Mouse (Mus musculus) adrenal gland, postnatal 4 days (tissue): ENCODE measurements at regions not wholly inside any gene's neighbourhood (a gene's known extent, or its start where the extent isn't known, plus 50 kb on each side); places are given as distances from the start of the nearest gene placed in this dataset.

Experiments
- DNase-seq, 2 experiments: peaks; one replicate each; pipeline ENCODE4 v3.0.0; 2021 to 2022; ENCODE audit warnings: low spot score in 2 of 2, mixed read lengths in 2 of 2

DNA sequence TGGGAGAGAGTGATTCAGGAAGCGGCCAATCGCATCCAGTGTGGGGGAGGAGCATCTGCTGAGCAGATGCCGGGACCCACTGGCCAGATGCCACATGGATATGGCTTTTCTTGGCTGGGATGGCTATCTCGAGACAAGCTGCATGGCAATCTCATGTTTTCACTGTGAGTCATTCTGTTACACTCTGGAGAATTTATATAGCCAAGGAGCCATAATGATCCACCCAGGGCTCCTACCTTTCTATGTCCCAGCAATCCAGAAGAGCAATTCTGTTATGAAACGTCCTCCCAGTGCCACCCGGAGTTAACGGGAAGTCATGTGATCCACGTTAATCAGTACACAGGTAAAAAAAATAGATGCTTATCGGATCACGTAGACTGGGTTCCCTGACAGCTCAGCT lies 175.7 kb upstream of the Klf4 start:
- DNase-seq, result no peak

DNA sequence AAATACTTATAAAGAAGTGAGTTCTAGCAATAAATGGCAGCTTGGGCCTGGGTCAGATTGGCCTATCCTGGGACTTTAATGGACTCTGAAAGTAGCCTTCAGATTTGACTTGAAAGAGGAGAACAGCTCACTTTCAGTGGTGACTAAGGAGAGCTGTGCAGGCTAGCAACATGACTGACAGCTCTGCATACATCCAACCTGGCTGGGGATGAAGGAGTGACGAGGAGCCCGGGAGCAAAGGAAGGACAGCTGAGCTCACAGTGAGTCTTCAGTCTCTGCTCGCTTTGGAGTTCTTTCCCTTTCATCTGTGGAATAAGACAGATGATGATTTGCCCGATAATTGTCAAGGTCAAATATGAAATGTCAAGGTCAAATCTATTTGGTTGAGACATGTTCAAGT lies 172.7 kb upstream of the Klf4 start:
- DNase-seq, result no peak

DNA sequence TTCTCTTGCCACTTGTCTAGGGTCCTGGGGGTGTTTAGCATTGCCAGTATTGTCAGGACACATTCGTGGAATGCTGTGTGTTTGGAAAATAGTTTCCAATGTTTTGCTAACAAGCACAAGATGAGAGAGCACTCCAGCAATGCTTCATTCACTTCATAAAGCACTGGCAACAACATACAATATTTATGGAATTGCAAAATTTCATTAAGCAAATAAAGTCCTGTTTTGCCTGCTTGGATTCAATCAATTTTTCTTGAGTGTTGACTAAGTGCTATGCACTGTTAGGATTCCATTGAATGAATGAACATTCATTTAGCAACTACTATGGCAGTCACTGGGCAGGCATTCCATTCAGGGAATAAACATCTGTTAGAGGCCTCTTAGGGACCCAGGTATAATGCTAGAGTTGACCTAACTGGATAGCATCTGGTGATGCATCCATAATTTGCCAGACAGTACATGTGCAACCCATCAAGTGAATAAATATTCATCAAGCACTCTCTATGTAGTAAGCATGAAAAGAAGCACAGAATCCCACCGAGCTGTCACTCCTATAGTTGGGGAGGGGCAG lies 171.2 kb upstream of the Klf4 start:
- DNase-seq, result no peak

DNA sequence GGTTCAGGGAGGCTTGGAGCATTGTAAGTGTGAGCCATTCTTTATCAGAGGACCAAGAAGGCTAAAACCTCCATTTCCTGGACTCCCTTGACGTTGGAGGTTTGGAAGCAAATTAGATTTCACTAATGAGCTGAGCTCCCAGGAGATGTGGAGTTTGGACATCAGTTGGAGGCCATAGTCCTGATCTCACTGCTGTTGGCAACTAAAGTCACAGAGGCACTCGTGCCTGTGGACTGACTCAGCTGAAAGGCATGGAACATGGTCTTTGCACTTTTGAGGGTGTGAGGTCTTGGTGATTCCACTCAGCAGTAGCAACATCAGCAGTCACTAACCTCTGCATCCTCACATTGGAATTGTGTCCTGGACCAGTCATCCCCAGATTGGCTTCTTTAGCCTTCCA lies 169.1 kb upstream of the Klf4 start:
- no peak for DNase-seq

DNA sequence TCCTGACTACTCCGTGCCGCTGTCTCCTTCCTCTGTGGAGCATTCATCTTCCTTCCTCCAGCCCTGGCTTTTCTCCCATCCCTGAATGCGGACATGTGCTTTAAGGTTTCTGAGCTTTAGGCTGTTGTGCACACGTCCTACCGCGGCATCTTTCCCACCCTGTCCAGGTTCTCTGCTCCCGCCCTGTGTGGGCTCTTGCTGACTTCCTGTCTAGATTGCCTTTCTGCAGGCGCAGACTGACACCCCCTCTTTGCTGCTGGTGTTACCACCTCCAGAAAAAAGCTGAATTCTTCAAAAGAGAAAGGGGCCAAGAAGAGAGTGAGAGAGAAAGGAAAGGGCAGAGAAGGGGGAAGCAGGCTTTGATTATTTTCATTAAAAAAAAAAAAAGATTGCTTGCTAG lies 167.7 kb upstream of the Klf4 start:
- no peak for DNase-seq

DNA sequence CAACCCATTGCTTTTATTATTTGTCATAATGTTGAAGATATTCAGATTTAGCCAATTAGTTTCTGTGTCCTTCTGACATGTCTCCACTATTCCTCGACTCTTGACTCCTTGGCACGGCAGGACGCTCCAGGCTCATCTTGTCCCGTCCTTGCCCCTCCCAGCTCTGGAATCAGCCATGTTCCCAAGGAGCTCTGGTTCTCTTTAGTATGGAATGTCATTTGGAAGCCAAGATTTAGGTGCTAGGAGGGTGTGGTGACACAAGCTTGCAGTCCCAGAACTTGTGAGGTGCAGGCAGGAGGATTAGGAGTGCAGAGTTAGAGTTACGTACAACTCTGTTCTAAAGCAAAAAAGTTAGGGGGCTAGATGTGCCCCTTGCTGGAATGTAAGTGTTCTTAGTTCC lies 166.9 kb upstream of the Klf4 start:
- no peak for DNase-seq

DNA sequence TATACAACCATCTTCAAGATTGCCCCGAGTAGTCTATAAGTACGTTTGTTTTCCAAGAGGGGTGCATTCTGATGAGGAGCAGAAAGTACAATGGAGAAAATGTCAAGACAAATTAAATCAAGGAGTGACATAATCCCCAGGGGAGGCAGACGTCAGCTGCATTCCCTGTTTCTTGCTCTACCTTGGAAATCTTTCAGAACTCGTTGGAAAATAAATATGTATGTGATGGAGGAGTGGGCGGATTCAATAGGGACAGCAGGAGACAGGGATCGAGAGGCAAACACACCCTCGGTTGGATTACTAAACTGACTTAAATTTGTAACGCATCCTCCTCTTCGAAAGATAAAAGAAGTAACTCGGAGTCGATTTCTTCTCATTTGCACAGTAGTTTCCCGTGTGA lies 164.8 kb upstream of the Klf4 start:
- DNase-seq, result no peak

DNA sequence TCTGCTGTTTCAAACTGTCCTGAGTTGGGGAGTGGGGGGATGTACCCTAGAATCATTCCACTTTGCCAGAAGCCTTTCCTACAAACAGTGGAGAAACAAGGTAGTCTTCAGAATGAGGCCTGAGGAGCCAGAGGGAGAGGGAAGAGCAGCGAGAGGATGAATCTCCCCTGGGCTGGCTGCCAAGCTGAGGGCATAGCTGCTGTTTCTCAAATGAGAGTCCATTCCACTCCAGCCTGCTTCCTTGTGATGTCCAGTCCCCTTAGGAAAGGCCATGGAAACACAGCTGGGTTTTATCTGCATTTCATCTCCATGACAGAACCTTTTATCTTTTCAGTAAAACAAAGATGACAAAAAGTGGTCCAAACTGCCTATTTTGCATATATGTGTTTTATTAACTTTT lies 164.2 kb upstream of the Klf4 start:
- no peak for DNase-seq

DNA sequence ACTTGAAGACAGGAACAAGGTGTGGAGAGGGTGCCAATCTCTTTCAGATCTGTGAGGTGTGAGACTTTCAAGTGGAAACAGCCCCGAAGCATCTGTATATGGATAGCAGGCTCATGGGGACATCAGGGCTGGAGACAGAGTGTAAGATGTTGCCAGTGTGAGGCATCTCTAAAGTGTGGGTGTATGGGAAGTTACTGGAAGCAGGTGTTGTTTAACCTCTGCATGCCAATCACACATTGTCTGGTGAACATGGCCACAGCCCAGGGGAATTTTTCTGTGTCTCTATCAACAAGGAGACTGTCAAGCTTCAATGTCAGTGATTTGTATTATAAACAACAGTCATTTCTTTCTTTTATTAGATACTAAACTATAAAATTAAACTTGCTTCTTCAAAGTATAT lies 163.0 kb upstream of the Klf4 start:
- DNase-seq, result no peak

DNA sequence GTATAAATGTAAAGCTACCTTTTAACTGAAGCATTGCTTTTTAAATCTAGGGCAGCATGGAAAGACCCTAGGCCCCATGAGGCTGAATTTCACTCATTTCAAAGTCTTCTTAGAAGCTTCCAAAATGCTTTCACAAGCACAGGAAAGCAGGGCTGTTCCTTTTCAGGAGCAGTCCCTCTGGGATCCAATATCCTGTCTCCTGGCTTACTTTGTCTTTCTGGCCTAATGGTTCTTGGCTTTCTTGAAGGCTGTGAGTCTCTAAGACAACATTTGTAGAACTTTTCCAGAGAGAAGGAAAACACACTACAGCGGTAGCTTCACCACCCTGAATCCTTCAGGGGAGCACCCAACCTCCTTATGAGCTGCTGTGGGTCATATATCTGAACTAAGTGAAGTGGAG lies 157.2 kb upstream of the Klf4 start:
- DNase-seq, result no peak

DNA sequence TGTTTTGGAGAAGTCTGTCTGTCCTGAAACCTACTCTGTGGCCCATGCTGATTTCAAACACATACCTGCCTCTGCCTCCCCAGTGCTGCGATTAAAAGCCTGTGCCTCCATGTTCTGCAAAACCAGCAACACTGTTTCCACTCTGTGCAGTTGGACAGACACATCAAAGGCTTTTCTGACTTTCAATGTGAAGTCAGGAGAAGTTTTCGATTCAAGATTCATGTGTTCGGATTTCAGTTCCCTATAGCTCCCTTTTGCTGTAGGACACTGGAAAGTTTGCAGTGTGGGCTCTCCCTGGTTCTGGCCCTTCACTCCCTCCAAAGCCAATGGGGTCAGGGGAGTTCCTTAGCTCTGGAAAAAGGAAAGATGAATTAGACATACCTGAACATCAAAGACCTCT lies 154.5 kb upstream of the Klf4 start:
- no peak for DNase-seq

DNA sequence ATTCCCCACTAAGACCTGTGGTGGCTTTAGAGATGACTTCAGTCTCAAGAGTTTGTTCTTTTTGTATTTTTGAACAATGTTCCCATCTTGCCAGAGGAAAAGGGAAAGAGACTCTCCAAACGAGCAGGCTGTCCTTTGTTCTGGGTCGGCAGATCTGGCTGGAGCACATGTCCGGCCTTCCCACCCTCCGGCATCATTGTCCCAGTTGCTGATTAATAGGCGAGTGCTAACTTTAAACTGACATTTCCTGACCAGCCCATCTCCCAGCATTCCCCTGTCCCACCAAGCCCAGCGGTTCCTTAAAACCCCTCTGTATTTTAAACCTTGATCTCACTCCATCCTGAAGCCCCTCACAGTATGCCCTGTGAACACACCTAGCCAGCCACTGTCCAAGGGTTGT lies 140.0 kb upstream of the Klf4 start:
- no peak for DNase-seq

DNA sequence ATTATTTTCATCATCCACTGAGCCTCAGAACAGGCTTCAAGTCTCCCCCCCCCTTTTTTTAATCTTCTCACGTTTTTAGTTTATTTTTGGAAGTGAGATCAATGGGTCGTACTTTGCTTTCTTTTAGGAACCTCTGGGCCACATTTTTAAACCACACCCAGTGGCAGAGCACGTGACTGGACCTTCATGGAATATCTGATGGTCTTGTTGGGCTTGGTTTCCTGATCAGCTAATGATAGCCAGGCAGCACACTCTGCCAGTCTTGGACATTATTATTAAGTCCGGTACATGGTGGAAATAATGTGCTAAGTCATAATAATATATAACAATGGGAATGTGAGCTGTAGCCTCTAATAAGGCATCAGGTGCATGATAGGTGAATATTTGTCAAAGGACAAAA lies 138.0 kb upstream of the Klf4 start:
- no peak for DNase-seq

DNA sequence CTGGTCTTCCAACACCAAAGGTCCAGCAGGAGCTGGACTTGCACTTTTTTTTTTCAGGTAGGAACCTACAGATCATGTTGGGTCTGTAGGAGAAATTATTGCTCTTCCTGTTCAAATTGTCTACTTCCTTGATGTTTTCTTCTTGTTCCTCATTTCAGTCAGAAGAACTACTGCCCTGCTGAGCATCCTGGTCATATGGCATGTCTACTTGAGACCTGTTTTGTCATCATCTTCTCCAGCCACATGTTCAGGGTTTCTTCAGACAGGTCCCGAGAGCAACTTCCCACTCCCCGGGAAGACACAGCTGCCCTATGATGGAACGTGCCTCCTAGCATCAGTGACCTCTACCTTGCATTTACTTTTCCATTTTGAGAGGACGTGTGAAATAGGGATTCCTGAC lies 132.6 kb upstream of the Klf4 start:
- DNase-seq, result no peak

DNA sequence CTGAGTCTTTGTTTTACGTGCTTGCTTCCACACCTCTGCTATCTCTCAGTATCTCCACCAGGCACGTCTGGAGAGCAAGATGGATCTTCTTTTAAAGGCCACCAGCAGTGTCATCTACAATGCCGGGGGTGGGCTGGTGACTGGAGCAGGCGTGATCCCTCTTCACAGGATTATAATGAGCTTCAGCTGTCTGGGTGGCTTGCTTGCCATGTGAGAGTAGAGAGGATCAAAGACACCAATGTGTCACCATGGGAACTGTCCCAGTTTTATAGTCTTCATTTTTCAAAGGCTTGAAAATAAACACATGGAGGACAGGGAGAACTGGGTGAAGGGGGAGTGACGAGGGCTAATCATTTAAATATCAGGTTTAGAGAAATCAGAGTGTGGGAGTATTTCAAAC lies 131.6 kb upstream of the Klf4 start:
- no peak for DNase-seq

DNA sequence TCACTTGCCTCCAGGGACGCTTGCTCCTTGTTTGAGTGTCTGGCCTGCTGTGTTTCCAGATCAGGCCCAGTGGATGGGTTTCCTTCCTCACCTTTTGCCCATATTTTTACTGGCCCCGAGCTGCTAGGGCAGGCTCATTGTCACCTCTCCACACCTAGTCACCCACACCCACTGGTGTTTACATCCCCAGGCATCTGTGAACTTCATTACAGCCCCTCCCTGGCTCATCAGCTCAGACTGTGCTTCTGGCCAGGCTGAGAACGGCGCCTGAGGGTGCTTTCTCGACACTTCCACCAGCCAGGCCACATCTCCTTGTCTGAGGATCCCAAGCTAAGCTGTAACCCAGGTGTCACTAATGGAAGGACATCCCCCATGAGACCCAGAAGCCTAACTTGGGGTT lies 129.8 kb upstream of the Klf4 start:
- DNase-seq, result no peak

DNA sequence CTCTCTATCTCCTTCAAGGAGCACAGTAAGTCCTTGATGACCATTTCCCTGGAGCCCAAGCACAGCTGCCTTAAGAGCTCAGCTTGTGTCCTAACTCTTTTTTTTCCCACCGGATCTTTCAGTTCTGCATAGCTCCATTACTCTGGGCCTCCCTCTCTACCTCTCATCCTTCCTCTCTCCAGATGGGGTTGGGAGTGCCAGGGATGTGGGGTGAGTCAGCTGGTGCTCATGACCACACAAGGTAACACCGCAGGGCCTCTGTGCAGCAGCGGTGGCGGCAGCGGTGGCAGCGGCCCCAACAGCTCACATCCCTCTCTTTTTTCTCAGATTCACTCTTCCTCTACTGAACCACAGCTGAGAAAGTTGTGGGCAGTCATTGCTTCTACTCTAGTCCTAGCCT lies 126.6 kb upstream of the Klf4 start:
- no peak for DNase-seq

DNA sequence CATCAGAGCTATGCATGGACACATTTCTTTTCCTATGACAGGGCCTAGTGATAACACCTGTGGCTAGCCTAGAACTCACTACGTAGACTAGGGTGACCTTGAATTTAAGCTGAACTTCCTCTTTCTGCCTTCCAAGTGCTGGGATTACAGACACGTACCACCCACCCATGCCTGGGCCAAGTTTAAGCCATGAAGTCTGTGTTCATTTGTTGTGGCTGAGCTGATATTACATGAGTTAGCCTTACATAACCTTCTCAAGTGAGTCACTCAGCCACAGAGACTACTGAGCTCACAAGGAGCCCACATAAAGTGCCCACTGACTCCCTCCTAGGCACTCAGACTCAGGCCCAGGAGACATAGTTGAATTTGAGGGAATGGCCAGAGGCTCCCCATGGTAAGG lies 123.1 kb upstream of the Klf4 start:
- no peak for DNase-seq

DNA sequence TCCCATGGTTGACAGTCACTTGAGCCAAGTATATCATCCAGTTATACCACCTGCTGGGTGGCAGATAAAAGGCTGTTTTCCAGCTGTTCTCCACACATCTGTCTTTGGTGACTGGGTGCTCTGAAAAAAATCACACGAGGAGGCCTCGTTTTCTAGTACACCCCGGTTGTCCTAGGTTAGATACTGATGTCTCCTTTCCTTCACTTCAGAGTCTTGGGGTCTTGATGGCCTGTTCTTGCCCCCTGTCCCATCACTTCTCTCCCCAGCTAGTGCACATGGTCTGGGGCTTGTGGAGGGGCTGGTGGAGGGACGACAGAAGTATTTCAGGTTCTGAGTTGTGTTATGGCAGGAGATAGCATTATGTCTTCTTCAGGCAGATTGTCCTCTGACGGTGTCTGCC lies 120.4 kb upstream of the Klf4 start:
- no peak for DNase-seq

DNA sequence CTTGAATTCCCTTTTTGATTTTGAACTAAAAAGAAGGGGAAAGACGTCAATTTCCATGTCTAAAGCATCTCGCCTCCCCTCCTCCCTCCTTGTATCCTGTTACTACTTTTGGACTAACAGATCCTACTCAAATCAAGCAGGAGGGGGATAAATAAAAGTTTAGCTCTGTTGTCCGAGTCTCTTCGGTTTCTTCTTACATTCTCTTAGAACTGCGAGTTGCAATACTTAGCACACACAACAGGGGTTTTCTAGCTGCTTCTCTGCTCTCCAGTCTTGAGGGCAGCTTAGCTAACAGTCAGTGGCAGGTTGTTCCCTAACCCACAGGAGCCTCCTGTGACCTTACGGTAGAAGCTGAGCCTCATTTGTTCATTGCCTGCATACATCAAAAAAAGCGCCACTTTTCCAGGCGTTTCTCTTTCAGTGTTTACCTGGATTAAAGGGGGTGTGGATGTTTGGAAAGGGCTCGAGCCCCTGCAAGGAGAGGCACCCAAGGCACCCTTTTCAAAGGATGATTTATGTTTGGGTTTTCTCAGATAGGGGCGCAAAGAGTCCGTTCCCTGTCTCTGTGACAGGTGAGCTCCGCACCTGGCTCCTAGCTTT lies 119.6 kb upstream of the Klf4 start:
- no peak for DNase-seq

DNA sequence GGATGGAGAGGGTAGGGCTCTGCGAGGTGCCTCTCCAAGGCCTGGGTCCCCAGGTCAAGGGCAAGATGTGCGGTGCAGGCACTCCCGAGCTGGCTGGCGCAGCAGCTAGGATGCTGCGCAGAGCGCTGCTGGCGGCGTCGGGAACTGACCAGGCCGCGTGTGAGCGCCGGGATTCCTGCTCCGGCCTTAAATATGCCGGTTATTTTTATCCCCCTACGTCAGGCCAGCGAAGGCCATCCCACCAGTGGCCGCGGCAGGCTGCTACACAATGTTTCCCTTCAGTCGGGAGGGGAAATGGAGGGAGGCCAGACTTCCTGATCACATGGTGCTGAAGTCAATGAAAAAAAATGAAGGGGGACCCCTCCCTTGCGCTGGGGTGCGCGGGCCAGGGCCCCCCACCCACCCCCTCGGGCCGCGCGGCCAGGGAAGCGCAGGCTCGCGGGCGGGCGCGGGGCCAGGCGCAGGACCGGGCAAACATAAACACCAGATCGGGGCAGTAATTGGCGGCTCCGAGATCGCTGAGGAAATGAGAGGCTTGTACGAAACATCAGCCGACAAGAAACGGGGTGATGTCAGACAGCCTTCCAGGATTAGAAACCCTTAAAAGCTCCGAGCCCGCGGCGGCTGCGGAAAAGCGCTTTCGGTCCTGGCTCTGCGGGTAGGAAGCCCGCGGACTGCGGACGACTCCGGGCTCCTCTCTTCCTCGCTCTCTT lies 118.9 kb upstream of the Klf4 start:
- DNase-seq, result peak; percentile 47 to 69

DNA sequence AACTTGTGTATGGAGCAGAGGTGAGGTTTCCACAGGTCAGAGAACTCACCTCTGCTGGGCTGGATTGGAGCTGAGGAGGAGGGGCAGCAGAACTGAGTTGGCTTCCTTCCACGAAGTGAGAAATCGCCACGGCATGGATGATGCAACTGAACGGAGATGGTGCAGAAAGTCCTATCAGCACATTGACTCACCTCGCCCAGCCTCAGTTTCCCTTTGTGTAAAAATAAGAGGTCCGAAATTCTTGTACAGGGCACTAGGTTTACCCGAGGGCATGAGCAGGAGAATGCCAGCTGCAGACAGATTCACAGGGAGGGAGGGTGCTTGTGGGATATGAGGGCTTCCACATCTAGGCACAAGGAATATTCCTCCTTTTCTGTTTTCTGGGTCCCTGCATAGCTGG lies 117.9 kb upstream of the Klf4 start:
- no peak for DNase-seq

DNA sequence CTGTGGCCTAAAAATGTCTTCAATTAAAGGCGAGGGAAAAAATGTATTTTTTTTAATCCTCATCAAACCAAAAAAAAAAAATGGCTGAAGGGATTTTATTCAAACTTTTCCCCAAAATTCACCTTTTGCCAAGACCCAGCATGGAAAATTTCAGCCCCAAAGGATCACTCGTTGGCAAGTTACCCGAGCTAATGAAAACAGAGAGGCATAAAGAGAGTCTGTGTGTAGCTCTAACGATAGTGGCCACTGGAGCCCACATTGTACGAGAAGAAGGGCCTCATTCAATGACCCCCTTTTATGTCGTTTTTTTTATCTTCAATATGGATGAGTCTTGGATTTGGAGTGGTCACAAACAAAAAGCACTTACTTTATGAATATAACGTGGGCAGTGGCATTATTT lies 116.1 kb upstream of the Klf4 start:
- DNase-seq, result no peak
